20 mouse cellular contexts compared by ENCODE assay signal in the genomic region with DNA sequence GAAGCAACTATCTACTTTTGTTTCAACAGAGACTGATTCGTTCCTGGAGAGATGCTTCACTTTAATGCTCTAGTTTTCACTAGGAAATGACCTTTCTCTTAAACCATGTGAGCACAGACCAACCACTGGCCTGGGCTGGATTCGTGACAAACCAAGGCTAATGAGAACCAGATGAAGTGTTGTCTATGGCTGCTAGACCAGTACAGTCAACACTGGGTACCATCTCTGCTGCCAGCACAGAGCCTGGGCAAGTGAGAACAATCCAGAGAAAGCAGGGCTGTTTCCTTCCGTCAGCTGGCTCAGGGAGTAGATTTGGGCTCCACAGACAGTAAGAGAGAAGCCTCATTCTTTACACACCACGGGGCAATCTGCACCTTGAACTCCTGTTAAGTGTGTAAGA.
DNase-seq lines count a peak whose midpoint lies in the region; TF ChIP-seq lines count a peak whose summit lies in the region.
"Had no signal": no experiment of that assay in that cellular context is flagged by ENCODE, and none has a peak within 500 bp of the region (broad histone marks: within the 10 kb centered on the region; RNA-seq: fewer than 3 reads in every experiment).

No protein-coding gene starts in this region.

- TF ChIP-seq CTCF in gastrocnemius, adult 2 months (IDR thresholded peaks at IDR 0.05): no peak

- 0 out of 2 replicates have a peak, but pooled peaks cover 4% of the 10 kb centered on the region for H3K36me3 ChIP-seq in limb, embryonic 10.5 days
- H3K36me3 ChIP-seq: embryonic facial prominence, embryonic 15.5 days; hindbrain, embryonic 15.5 days; midbrain, embryonic 12.5 days had no signal

- H3K4me3 ChIP-seq in gastrocnemius, adult 2 months: no peak overlapping the region
- no peak overlapping the region for H3K4me3 ChIP-seq in limb, embryonic 10.5 days
- H3K4me3 ChIP-seq: embryonic facial prominence, embryonic 15.5 days; heart, adult 2 months; hindbrain, embryonic 15.5 days; midbrain, embryonic 12.5 days; myocyte had no signal

- H3K27me3 ChIP-seq in limb, embryonic 10.5 days (ENCODE audit: low read depth, poor library complexity, severe bottlenecking): no peaks in the 10 kb centered on the region
- H3K27me3 ChIP-seq: embryonic facial prominence, embryonic 15.5 days had no signal

- DNase-seq in gastrocnemius, adult 2 months: peak; percentile 25
- no peak for DNase-seq in gastrocnemius, adult 8-10 months (ENCODE audit: low spot score in 2 of 2)
- DNase-seq in Muller cell, postnatal 12 days (ENCODE audit: inconsistent ontology term): peak; percentile 71
- DNase-seq in embryo, embryonic 10.5 days (ENCODE audit: low spot score): peak; percentile 68
- DNase-seq in limb, embryonic 10.5 days (ENCODE audit: low spot score): peak; percentile 42
- DNase-seq in layer of hippocampus, adult 9-11 months: no peak
- no peak for DNase-seq in MN1 (ENCODE audit: low spot score)
- DNase-seq in cerebellum, adult 11-12 months: no peak
- DNase-seq: cerebellum, postnatal 14 days; heart, adult 2 months; kidney, adult 18-20 months; kidney, postnatal 25 days; left cerebral cortex, postnatal 4 days; lung, postnatal 14 days; right cerebral cortex, postnatal 25 days had no signal

- intact Hi-C loops in gastrocnemius, adult 2 months (cut with DNase I): no loop called here

- no peaks in the 10 kb centered on the region for H3K9me3 ChIP-seq in limb, embryonic 10.5 days (replicated peaks)
- H3K9me3 ChIP-seq: embryonic facial prominence, embryonic 15.5 days; hindbrain, embryonic 15.5 days; midbrain, embryonic 12.5 days had no signal

- peaks cover 51% of the 10 kb centered on the region for H3K4me1 ChIP-seq in limb, embryonic 10.5 days

- H3K27ac ChIP-seq in gastrocnemius, adult 2 months: no peak overlapping the region
- peak overlapping the region; percentile 58; the same call in 1 of the 2 replicates for H3K27ac ChIP-seq in limb, embryonic 10.5 days
- H3K27ac ChIP-seq: embryonic facial prominence, embryonic 15.5 days; heart, adult 2 months; hindbrain, embryonic 15.5 days; liver, embryonic 14.5 days had no signal

- 16% methylated on average over 4 of the region's 4 CpGs for WGBS in limb, embryonic 10.5 days

Comparison
In these comparisons a context has a peak if more than half of its experiments do, and no peak if none do; other contexts are left out.
1. DNase-seq: peak in gastrocnemius, adult 2 months (single experiment), Muller cell, postnatal 12 days (single experiment), embryo, embryonic 10.5 days (single experiment) and limb, embryonic 10.5 days (single experiment); none in gastrocnemius, adult 8-10 months (0 of 2), layer of hippocampus, adult 9-11 months (single experiment), MN1 (single experiment) and cerebellum, adult 11-12 months (single experiment).